Mouse (Mus musculus): ENCODE data around the gene Zbtb34.

GRCm38 (mm10) chr2:33399091-33399490 is 32.0 kb downstream of the Zbtb34 start:
- no peak for TF ChIP-seq CTCF (IDR thresholded peaks at IDR 0.05; ENCODE audit: low read depth)
- TF ChIP-seq EP300 (IDR thresholded peaks at IDR 0.05; ENCODE audit: low read depth), result no peak
